Mouse (Mus musculus): Measurements from ENCODE around the gene Adamts13. TPM values are rescaled to one million over a fixed set of nuclear protein-coding genes. Genes with fewer than 3 reads are reported as not detected.

The Adamts13 gene
- total RNA-seq, 2 experiments from 2014 or later = 1.4 to 1.7 TPM

- DNase-seq (ENCODE audit: low spot score in 2 of 2) = no peak
Measured at GRCm38 (mm10) chr2:26967262-26967661, 6.0 kb upstream of the Adamts13 start.

- no peak for DNase-seq (ENCODE audit: low spot score in 2 of 2)
Measured at GRCm38 (mm10) chr2:26973960-26974359, 744 bp downstream of the Adamts13 start.

GRCm38 (mm10) chr2:26980361-26980760, 7.1 kb downstream of the Adamts13 start:
- DNase-seq (ENCODE audit: low spot score in 2 of 2) = no peak

GRCm38 (mm10) chr2:26984179-26984578, 11.0 kb downstream of the Adamts13 start:
- no peak for DNase-seq (ENCODE audit: low spot score in 2 of 2)

GRCm38 (mm10) chr2:26984640-26985039, 11.4 kb downstream of the Adamts13 start:
- DNase-seq (ENCODE audit: low spot score in 2 of 2) = no peak

GRCm38 (mm10) chr2:26993936-26994335, 20.7 kb downstream of the Adamts13 start:
- no peak for DNase-seq (ENCODE audit: low spot score in 2 of 2)

- no peak for DNase-seq (ENCODE audit: low spot score in 2 of 2)
Measured at GRCm38 (mm10) chr2:26997498-26997897, 24.3 kb downstream of the Adamts13 start.

- DNase-seq (ENCODE audit: low spot score in 2 of 2) = no peak
Measured at GRCm38 (mm10) chr2:26997993-26998392, 24.8 kb downstream of the Adamts13 start.

GRCm38 (mm10) chr2:27006255-27006654, 33.0 kb downstream of the Adamts13 start:
- no peak for DNase-seq (ENCODE audit: low spot score in 2 of 2)

GRCm38 (mm10) chr2:27007701-27008100, 34.5 kb downstream of the Adamts13 start:
- DNase-seq (ENCODE audit: low spot score in 2 of 2) = no peak

- peak; percentile 78 to 80 for DNase-seq (ENCODE audit: low spot score in 2 of 2)
Measured at GRCm38 (mm10) chr2:27009714-27010244, 36.6 kb downstream of the Adamts13 start, which contains the start of gene Cacfd1. Gene Cacfd1 (plus strand): TSS chr2:27009926.

GRCm38 (mm10) chr2:27017802-27018201, 44.6 kb downstream of the Adamts13 start:
- DNase-seq (ENCODE audit: low spot score in 2 of 2) = peak; percentile 73 to 77

GRCm38 (mm10) chr2:27019530-27019929, 46.3 kb downstream of the Adamts13 start:
- DNase-seq (ENCODE audit: low spot score in 2 of 2) = no peak

- no peak for DNase-seq (ENCODE audit: low spot score in 2 of 2)
Measured at GRCm38 (mm10) chr2:27021103-27021502, 47.9 kb downstream of the Adamts13 start.

- DNase-seq (ENCODE audit: low spot score in 2 of 2) = no peak
Measured at GRCm38 (mm10) chr2:27022612-27023011, 49.4 kb downstream of the Adamts13 start.

- DNase-seq (ENCODE audit: low spot score in 2 of 2) = no peak
Measured at GRCm38 (mm10) chr2:27024136-27024535, 50.9 kb downstream of the Adamts13 start.

GRCm38 (mm10) chr2:27025545-27025944, 52.3 kb downstream of the Adamts13 start:
- no peak for DNase-seq (ENCODE audit: low spot score in 2 of 2)

GRCm38 (mm10) chr2:27026332-27026731, 53.1 kb downstream of the Adamts13 start:
- no peak for DNase-seq (ENCODE audit: low spot score in 2 of 2)

- DNase-seq (ENCODE audit: low spot score in 2 of 2) = no peak
Measured at GRCm38 (mm10) chr2:27026857-27027617, 53.8 kb downstream of the Adamts13 start.

GRCm38 (mm10) chr2:27027618-27028436, 54.6 kb downstream of the Adamts13 start, which contains the start of gene Slc2a6:
Gene Slc2a6 (minus strand): TSS chr2:27027998.
- peak; percentile 88 to 93 for DNase-seq (ENCODE audit: low spot score in 2 of 2)

- DNase-seq (ENCODE audit: low spot score in 2 of 2) = no peak
Measured at GRCm38 (mm10) chr2:27028437-27029015, 55.3 kb downstream of the Adamts13 start.
